Mouse (Mus musculus) bone marrow, adult 2 months (tissue): ENCODE measurements around the gene Tm4sf4.

ENCODE experiments used
- CTCF ChIP-seq: fragments of 200-500 bp; IDR thresholded peaks from 2 replicates; pipeline ENCODE4 v1.5.1; 2011; ENCODE audit warnings: low read length, control low read depth; ENCODE audit not compliant: control insufficient read depth, insufficient read depth
- POLR2A ChIP-seq: fragments of 200-500 bp; IDR thresholded peaks from 2 replicates; pipeline ENCODE4 v1.6.1; 2011; ENCODE audit warnings: low read depth, mild to moderate bottlenecking, control low read depth, low read length, borderline replicate concordance; ENCODE audit not compliant: control insufficient read depth

GRCm38 (mm10) chr3:57420233-57420632, 4.9 kb upstream of the Tm4sf4 start:
- TF ChIP-seq POLR2A (no peak), CTCF (no peak)
